Mouse (Mus musculus): ENCODE results near the gene Mpv17l2. TPM values are rescaled to one million over a fixed set of nuclear protein-coding genes. Genes with fewer than 3 reads are reported as not detected.
A peak's percentile ranks its signal among the peaks of the same experiment; 100 is the strongest.

Mpv17l2 gene
- polyA plus RNA-seq, 1 experiment from 2014 or later, result 36.2 TPM

DNA sequence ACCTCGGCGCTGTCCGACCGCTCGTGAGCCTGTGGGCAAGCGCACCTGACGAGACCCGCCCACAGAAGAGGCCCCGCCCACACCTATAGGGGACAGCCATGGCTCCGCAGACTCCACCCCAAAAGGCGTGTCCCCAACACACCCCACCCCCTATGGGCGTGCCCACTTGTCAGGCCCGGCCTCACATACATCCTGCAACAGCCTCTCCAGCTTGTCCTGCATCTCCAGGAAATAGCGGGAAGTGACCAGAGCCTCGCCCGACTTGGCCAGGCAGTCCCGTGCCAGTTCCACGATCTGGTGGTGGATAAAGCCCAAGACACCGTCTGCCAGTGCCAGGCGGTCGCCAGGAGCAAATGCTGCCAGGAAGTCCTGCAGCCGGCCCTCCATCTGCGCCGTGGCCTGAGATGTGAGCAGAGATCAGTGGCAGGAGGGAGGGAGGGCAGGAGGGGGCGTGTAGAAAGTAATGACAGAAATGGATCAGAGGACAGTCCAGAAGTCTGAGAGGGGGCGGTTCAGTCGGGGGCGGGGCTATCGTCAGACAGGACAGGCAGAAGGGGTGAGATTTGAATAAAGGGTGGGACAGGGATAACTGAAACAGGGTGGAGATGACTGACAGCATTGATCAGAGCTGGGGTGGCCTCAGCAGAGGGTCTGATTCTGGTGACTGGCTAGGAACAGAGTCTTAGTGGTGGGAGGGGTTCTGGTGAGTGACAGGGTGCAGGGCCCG is 27.4 kb upstream of the Mpv17l2 start:
- Histone ChIP-seq H3K27me3 (no peaks in the 10 kb centered on the region; the same call in 1 of the 2 replicates), H3K9me3 (no peaks in the 10 kb centered on the region), H3K9ac (no peak overlapping the region), H3K4me3 (0 out of 2 replicates have a peak overlapping the region, but pooled peaks have one; percentile 17), H3K27ac (no peak overlapping the region), H3K4me1 (peaks cover 40% of the 10 kb centered on the region), H3K36me3 (peaks cover 43% of the 10 kb centered on the region), H3K4me2 (peak overlapping the region; percentile 40)
- ATAC-seq (ENCODE audit: borderline replicate concordance, extremely low read depth, low FRiP score, low TSS enrichment), result 0 out of 2 replicates have a peak, but pooled peaks have one; percentile 10
- WGBS, result 28% methylated on average over 30 of the region's 30 CpGs

DNA sequence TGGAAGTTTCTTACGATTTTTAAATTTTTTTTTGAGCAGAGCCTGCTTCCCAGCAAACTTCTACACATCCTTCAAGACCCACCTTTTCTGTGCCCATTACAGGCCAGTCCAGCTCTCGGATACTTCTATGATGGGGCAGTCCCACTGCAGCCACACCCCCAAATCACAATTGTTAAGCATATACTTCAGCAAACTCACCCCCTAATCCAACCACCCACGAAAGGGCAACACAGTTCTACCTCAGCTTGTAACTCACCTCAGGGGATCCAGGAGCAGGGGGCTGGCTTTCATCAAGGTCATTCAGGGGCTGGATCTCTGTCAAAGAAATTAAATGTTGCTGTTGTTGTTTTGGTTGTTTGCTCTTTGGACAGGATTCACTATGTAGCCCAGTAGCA is 26.3 kb upstream of the Mpv17l2 start:
- H3K9ac ChIP-seq, result no peak overlapping the region
- peaks cover 47% of the 10 kb centered on the region for H3K36me3 ChIP-seq
- H3K4me3 ChIP-seq, result no peak overlapping the region
- WGBS, result 75% methylated on average over 3 of the region's 3 CpGs
- no peak overlapping the region for H3K4me2 ChIP-seq
- ATAC-seq (ENCODE audit: borderline replicate concordance, extremely low read depth, low FRiP score, low TSS enrichment), result no peak
- no peak overlapping the region for H3K27ac ChIP-seq
- no peaks in the 10 kb centered on the region for H3K27me3 ChIP-seq
- H3K4me1 ChIP-seq, result peaks cover 33% of the 10 kb centered on the region
- H3K9me3 ChIP-seq, result no peaks in the 10 kb centered on the region

DNA sequence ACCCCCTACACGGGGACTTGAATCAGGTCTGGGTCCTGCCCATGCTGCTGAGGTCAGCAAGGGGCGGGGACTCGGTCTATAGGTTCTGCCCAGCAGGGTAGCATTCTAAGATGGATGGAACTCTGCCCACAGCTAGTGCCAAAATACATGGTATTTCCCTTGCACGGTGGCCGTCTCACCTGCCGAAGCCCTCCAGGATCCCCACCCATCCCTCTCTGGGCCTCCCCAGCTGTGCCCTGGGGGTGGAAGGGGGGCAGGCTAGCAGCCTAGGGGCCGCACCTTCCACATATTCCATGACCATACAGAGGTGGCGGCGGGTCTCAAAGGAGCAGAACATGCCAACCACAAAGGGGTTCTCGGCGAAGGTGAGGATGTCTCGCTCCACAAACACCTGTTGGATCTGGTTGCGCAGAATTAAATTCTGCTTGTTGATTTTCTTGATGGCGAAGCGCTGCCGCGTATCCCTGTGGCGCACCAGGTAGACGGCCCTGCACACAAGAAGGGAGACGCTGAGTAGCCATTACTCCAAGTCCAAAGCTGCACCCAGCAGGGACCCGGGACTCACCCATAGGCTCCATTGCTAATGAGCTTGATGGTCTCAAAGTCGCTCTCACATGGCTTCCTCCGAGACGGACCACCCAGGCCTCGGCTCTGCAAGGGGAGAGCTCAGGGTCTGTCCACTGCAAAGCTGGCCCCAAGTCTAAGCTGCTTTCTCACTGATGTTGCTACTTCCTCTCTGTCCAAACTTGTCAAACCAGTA is 25.7 kb upstream of the Mpv17l2 start:
- no peaks in the 10 kb centered on the region for H3K9me3 ChIP-seq
- no peak overlapping the region for H3K4me3 ChIP-seq
- peaks cover 52% of the 10 kb centered on the region for H3K36me3 ChIP-seq
- peaks cover 27% of the 10 kb centered on the region for H3K4me1 ChIP-seq
- no peak overlapping the region for H3K27ac ChIP-seq
- no peak for ATAC-seq (ENCODE audit: borderline replicate concordance, extremely low read depth, low FRiP score, low TSS enrichment)
- no peak overlapping the region for H3K4me2 ChIP-seq
- WGBS, result 88% methylated on average over 25 of the region's 25 CpGs
- H3K27me3 ChIP-seq, result no peaks in the 10 kb centered on the region
- no peak overlapping the region for H3K9ac ChIP-seq

DNA sequence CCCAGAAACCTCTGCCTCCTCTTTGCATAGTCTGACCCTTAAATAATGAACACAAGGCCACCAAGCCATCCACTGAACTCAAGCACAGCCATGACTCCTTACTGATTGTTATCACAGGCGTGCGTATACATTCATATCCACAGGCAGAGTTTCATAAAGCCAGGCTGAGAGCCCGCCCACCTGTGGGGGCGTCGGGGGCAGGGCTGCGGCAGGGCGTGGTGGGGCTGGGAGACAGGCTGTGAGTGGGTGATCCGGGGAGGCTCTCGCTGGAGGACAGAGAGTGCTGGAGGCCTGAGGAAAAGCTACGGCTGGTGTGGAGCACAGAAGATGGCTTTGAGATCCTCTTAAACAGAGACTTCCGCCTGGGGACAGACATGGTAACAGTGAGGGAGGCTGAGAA is 19.3 kb upstream of the Mpv17l2 start:
- H3K9me3 ChIP-seq, result no peaks in the 10 kb centered on the region
- H3K4me3 ChIP-seq, result no peak overlapping the region
- no peak for ATAC-seq (ENCODE audit: borderline replicate concordance, extremely low read depth, low FRiP score, low TSS enrichment)
- no peaks in the 10 kb centered on the region for H3K27me3 ChIP-seq
- no peak overlapping the region for H3K4me2 ChIP-seq
- H3K9ac ChIP-seq, result no peak overlapping the region
- peaks cover 21% of the 10 kb centered on the region for H3K4me1 ChIP-seq
- peaks cover 54% of the 10 kb centered on the region for H3K36me3 ChIP-seq
- WGBS, result 69% methylated on average over 11 of the region's 11 CpGs
- H3K27ac ChIP-seq, result no peak overlapping the region

DNA sequence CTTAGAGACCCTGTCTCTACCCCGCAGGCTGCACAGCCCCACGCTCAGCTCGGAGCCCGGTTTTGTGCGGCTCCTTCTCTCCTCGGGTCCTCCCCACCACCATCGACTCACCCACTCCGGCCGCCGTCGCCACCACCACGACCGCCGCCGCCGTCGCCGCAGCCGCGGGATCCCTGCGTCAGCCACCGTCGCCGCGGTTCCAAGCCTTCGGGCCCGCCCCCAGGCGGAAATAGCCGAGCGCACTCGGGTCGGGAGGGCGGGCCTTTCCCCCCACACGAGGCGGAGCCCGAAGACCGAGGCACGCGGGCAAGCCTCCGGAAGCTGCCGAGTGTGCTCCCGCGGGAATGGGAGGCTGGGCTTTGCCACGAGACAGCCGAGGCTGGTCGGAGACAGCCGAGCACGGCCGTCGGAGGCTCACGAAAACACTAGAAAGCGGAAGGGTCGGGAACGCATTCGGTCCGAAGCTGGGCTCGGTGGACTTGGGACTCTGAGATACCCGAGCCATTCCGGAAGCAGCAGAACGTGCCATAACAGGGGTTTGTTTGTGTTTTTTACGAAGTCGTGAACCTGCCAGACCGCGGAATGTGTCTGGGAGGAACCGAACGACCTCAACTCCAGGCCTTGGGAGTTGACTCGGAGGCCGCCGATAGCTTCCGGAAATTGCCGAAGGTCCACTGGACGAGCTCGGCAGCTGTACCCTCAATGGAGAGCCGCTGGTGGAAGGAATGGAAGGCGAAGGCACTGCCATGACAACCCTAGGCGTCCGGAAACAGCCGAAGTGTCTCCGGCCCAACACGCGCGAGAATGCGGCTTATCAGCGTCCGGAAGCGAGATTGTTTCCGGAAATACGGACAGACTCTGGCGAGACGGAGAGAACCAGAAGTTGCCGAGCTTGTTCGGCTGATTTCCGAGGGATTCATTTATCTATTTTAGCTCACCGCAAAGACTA is 16.0 kb upstream of the Mpv17l2 start, which contains the start of gene Pik3r2:
TSS of gene Pik3r2 (minus strand) at position 218 of the 949 bp plus-strand sequence.
- H3K4me3 ChIP-seq, result peak within 1 kb of the TSS; percentile 84
- H3K4me2 ChIP-seq, result peak within 1 kb of the TSS; percentile 85
- no peaks in the 10 kb centered on the region for H3K9me3 ChIP-seq
- ATAC-seq (ENCODE audit: borderline replicate concordance, extremely low read depth, low FRiP score, low TSS enrichment), result peak; percentile 92
- peak within 1 kb of the TSS; percentile 99 for H3K27ac ChIP-seq
- no peaks in the 10 kb centered on the region for H3K27me3 ChIP-seq
- peaks cover 48% of the 10 kb centered on the region for H3K4me1 ChIP-seq
- WGBS, result under 1% methylated on average over 94 of the region's 94 CpGs
- H3K36me3 ChIP-seq, result peaks cover 39% of the 10 kb centered on the region
- H3K9ac ChIP-seq, result peak within 1 kb of the TSS; percentile 96

DNA sequence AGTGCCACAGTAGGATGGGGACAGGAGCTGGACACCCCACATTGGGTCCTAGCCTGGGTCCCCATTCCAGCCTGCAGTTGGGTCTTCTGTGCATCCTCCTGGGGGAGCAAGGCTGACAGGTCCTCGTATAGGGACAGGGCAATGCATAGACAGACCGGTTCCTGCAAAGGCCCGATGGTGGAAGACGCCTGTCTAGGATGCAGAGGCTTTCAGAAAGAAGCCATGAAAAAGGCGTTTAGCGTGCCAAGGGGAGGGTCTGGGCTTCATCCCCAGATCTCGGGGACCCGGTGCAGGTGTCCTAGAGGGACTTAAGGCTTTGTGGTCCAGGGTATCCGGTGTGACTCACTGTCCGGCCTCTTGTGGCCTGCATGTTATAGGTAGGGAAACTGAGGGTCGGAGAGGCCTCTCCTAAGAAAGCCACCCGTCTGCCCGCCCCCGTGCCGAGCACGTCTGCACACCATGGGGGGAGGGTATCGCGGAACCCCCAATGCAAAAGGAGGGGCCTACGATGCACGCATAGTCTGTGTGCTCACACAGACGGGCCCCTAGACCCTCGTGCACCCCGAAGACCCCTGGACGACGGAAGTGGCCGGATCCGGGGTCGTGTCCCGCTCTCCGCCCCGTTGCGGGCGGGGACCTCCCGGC is 15.2 kb upstream of the Mpv17l2 start:
- peak overlapping the region; percentile 99 for H3K27ac ChIP-seq
- H3K9me3 ChIP-seq, result no peaks in the 10 kb centered on the region
- H3K4me1 ChIP-seq, result peaks cover 48% of the 10 kb centered on the region
- 2% methylated on average over 34 of the region's 34 CpGs for WGBS
- H3K9ac ChIP-seq, result peak overlapping the region; percentile 96
- peak overlapping the region; percentile 84 for H3K4me3 ChIP-seq
- H3K36me3 ChIP-seq, result peaks cover 40% of the 10 kb centered on the region
- ATAC-seq (ENCODE audit: borderline replicate concordance, extremely low read depth, low FRiP score, low TSS enrichment), result peak; percentile 5
- no peaks in the 10 kb centered on the region for H3K27me3 ChIP-seq
- peak overlapping the region; percentile 85 for H3K4me2 ChIP-seq

DNA sequence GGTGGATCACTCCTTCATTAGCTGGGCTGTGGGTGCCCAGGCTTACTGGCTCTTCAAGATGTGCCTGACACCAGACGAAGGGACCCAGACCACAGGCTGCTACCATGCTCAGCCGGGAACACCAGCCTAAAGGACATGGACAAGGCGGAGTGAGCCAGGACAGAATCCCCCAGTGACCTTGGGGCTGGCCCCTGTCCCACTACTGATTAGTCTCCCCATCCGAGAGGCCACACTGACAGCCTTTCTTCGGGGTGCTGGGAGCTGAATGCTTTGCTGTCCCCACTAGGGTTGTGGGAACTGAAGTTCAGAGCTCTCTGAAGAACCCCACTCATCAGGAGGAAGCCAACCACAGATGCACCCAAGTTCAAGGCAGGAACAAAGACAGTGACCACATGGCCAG is 14.5 kb upstream of the Mpv17l2 start:
- Histone ChIP-seq H3K36me3 (peaks cover 41% of the 10 kb centered on the region), H3K4me3 (peak overlapping the region; percentile 84)
- 87% methylated on average over 5 of the region's 5 CpGs for whole genome bisulfite sequencing

DNA sequence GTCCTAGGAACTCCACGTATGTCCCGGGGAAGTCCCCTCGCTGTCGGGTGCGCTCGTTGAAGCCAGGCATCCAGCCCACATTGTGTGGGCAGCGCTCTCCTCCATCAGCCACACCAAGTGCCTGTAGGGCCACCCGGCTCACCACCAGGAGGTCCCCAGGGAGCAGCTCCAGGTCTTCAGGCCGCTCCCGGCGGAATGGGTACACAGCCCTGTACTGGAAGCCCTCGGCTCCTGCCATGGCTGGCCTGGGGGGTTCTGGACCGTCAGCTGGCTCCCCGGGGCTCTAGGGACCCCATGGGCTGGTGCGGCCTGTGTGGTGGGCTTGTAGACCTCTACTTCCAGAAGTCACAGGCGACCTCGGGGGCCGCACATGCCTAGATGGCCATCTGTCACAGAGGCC is 14.0 kb upstream of the Mpv17l2 start:
- Histone ChIP-seq H3K4me2 (peak overlapping the region; percentile 85; the same call in 1 of the 2 replicates), H3K4me1 (peaks cover 48% of the 10 kb centered on the region), H3K9ac (0 out of 2 replicates have a peak overlapping the region, but pooled peaks have one; percentile 28), H3K27ac (peak overlapping the region; percentile 80), H3K9me3 (no peaks in the 10 kb centered on the region), H3K27me3 (no peaks in the 10 kb centered on the region), H3K4me3 (no peak overlapping the region), H3K36me3 (peaks cover 40% of the 10 kb centered on the region)
- ATAC-seq (ENCODE audit: borderline replicate concordance, extremely low read depth, low FRiP score, low TSS enrichment), result no peak
- 92% methylated on average over 18 of the region's 18 CpGs for WGBS

More for the DNA sequence above, 14.5 kb upstream of the Mpv17l2 start:
- Histone ChIP-seq H3K4me2 (peak overlapping the region; percentile 85), H3K27ac (no peak overlapping the region), H3K4me1 (peaks cover 48% of the 10 kb centered on the region), H3K9me3 (no peaks in the 10 kb centered on the region), H3K9ac (peak overlapping the region; percentile 96), H3K27me3 (no peaks in the 10 kb centered on the region)
- ATAC-seq (ENCODE audit: borderline replicate concordance, extremely low read depth, low FRiP score, low TSS enrichment), result no peak

DNA sequence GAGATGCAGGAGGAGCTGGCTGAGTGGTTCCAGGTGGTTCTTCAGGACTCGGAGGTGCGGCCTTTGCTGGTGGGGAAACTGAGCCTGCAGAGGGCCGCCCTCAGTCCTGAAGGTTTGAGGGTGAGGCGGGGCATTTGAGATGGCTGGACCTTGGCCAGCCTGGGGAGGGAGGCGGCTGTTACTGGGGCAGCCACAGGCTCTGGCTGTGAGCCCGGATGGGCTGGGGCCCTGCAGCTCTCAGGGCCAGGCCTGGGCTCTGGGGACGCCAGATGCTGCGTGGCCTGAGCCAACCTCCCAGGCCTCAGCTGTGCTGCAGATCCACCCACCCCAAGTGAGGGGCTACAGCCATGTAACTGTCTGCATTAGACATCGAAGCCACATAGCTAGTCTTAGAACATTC is 13.1 kb upstream of the Mpv17l2 start:
- Histone ChIP-seq H3K9ac (0 out of 2 replicates have a peak overlapping the region, but pooled peaks have one; percentile 28), H3K27ac (peak overlapping the region; percentile 80), H3K4me1 (peaks cover 48% of the 10 kb centered on the region), H3K27me3 (no peaks in the 10 kb centered on the region), H3K4me3 (0 out of 2 replicates have a peak overlapping the region, but pooled peaks have one; percentile 3), H3K36me3 (peaks cover 36% of the 10 kb centered on the region), H3K9me3 (no peaks in the 10 kb centered on the region), H3K4me2 (peak overlapping the region; percentile 42)
- ATAC-seq (ENCODE audit: borderline replicate concordance, extremely low read depth, low FRiP score, low TSS enrichment), result peak; percentile 52
- WGBS, result 31% methylated on average over 9 of the region's 9 CpGs

DNA sequence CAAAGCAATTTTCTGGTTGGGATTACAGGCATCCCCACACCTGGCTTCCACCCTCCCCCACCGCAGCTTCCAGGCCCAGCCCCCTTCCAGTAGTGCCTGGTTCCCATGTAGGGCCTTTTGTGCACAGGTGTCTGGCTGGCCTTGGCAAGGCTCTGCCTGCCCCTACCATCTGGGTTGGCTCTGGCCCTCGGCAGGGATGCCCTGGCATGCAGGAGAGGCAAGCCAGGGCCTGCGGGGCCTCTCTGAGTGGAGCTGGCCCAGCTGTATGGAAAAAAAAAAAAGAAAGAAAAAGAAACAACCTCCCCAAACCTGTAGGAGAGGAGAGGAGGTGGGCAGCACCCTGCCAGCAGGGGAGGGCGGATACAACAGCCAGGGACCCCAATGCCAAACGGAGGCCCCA is 12.7 kb upstream of the Mpv17l2 start:
- Histone ChIP-seq H3K4me2 (peak overlapping the region; percentile 42), H3K9ac (0 out of 2 replicates have a peak overlapping the region, but pooled peaks have one; percentile 28), H3K4me1 (peaks cover 45% of the 10 kb centered on the region), H3K4me3 (no peak overlapping the region), H3K27ac (peak overlapping the region; percentile 80), H3K36me3 (peaks cover 37% of the 10 kb centered on the region), H3K9me3 (no peaks in the 10 kb centered on the region), H3K27me3 (no peaks in the 10 kb centered on the region)
- ATAC-seq (ENCODE audit: borderline replicate concordance, extremely low read depth, low FRiP score, low TSS enrichment), result no peak
- 51% methylated on average over 5 of the region's 5 CpGs for WGBS

DNA sequence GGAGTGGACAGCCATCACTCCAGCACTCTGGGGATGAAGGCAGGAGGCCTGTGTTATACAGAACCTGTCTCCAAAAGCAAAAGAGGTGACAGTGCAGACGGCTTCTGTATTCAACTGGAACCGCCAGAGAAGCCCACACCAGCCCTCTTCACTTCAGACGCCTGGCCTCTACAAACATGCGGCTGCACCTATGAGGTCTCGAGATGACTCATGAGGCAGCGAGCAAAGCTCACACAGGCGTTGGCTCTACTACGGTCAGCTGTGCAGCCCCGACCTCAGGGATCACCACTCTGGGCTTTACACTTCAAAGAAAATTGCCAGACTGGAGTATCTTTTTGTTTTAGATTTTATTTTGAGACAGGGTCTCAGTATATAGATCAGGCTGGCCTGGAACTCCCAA is 12.1 kb upstream of the Mpv17l2 start:
- no peak overlapping the region for H3K4me3 ChIP-seq
- 65% methylated on average over 9 of the region's 9 CpGs for WGBS
- H3K9ac ChIP-seq, result peak overlapping the region; percentile 20; the same call in 1 of the 2 replicates
- 0 out of 2 replicates have a peak overlapping the region, but pooled peaks have one; percentile 42 for H3K4me2 ChIP-seq
- H3K4me1 ChIP-seq, result peaks cover 39% of the 10 kb centered on the region
- no peaks in the 10 kb centered on the region for H3K27me3 ChIP-seq
- H3K36me3 ChIP-seq, result peaks cover 37% of the 10 kb centered on the region
- H3K9me3 ChIP-seq, result no peaks in the 10 kb centered on the region
- H3K27ac ChIP-seq, result peak overlapping the region; percentile 80
- no peak for ATAC-seq (ENCODE audit: borderline replicate concordance, extremely low read depth, low FRiP score, low TSS enrichment)
